Mouse (Mus musculus) kidney, adult 2 months (tissue): ENCODE results near the gene Stk39.

Experiments used
- CTCF ChIP-seq: fragments of 200-500 bp; conservative IDR thresholded peaks from 2 replicates; pipeline ENCODE4 v1.5.1; 2011; ENCODE audit warnings: low read depth, mild to moderate bottlenecking, control low read depth, low read length, moderate library complexity, mixed read lengths; ENCODE audit not compliant: insufficient read depth, insufficient read length
- POLR2A ChIP-seq: fragments of 200-500 bp; IDR thresholded peaks from one replicate; pipeline ENCODE4 v1.6.1; 2011; ENCODE audit warnings: low read depth, low read length, control low read depth

DNA sequence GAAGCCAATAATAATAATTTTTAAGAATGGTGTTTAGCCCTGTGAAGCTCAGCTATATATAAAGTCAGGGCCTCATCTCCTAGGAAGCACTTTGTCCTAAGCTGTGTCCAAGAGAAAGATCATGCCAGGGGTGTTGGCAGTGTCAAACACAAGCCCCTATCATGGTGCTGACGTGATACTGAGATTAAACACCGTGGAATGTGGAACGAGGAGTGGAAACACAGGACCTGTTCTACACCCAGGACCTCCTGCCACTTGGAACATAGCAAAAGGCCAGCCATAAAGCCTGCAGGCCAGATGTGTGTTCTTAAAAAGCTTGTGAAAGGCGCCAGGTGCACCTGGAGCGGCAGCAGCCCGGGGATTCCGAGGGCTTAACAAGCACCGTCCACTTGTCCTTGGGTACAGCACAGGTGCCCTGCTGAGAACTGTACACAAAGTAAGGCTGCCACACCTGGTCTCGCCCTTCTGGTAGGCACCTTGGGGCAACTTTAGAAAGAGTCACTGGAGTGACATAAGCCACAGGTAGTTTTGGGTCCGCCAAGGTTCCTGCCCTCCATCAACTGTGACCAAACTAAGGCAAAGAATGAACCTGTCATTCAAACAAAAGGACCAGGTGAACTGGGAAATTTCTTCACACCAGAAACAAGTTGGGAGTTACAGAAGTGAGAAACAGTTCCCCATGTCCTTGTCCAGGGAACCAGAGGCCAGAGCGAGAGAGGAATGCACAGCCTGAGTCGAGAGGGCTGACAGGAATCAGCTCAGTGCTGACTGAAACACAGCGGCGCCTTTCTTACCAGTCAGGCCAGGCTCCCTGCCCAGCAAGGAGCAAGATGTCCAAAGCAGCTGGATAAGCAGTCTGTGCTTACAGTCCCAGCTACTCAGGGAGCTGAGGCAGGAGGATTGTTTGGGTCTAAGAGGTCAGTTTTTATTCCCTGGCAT is 40.8 kb downstream of the Stk39 start:
- TF ChIP-seq POLR2A (no peak), CTCF (no peak)
